Mouse (Mus musculus) brain, embryonic 14.5 days (tissue): ENCODE measurements around the gene Plxna4. TPM values are rescaled to one million over a fixed set of nuclear protein-coding genes. Genes with fewer than 3 reads are reported as not detected.

Experiments
- DNase-seq: peaks from one replicate; pipeline ENCODE4 v3.0.0-alpha.2; 2011; ENCODE audit warnings: low read depth
- CTCF ChIP-seq: fragments of 200-500 bp; IDR thresholded peaks from 2 replicates; pipeline ENCODE4 v1.5.1; 2012; ENCODE audit warnings: inconsistent platforms, mild to moderate bottlenecking, moderate library complexity, borderline replicate concordance; ENCODE audit not compliant: insufficient read depth, insufficient read length; ENCODE audit errors: extremely low read depth
- POLR2A ChIP-seq: fragments of 200-500 bp; IDR thresholded peaks from 2 replicates; pipeline ENCODE4 v1.6.1; 2012; ENCODE audit warnings: mild to moderate bottlenecking, inconsistent platforms, borderline replicate concordance; ENCODE audit not compliant: poor library complexity, insufficient read depth, insufficient read length, severe bottlenecking; ENCODE audit errors: extremely low read depth
- polyA plus RNA-seq: library from polyadenylated mRNA; depleted of rRNA; stranded (reverse); fragments of >200 nt; gene quantifications from 2 replicates; pipeline ENCODE4 v1.2.3, GENCODE M21; 2012

Gene Plxna4
- polyA plus RNA-seq, 1 experiment: 24.6 TPM

- DNase-seq: no peak
- TF ChIP-seq POLR2A (no peak), CTCF (no peak)
Measured at GRCm38 (mm10) chr6:32540155-32540554, 47.8 kb downstream of the Plxna4 start.

DNA sequence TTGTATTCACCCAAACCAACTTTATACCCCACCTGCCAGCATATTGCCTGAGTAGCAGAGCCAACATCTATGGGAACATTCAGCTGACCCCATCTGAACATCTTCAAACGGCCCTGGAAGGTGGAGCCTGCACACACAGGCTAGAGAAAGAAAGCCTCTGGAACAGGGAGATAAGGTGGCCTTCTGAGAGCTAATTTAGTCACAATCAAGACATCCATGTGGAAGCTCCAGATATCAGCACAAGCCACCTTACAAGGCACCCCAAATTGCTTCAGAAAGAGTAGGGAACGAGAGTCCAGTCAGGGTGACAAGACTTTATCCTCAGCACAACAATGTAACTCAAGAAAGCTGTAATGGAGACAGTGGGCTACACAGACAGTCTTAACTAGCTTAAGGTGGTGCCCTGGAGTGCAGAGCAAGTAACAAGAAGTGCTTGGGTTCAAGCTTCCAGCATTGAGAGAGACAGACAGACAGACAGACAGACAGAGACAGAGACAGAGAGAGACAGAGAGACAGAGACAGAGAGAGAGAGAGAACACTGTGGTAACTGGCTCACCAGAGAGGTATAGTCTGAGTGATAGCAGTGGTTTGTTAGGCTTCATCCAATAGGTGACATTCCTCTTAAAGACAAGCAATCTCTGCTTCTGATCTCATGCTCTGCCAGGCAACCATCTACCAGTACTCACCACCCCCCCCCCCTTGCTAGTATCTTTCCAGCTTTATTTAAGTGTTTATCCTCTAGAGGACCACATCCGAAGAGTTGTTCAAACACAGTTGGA is 53.8 kb downstream of the Plxna4 start:
- TF ChIP-seq CTCF (no peak), POLR2A (no peak)
- DNase-seq: no peak

- no peak for TF ChIP-seq POLR2A
- no peak for TF ChIP-seq CTCF
- DNase-seq: no peak
Measured at GRCm38 (mm10) chr6:32528081-32528570, 59.9 kb downstream of the Plxna4 start.

DNA sequence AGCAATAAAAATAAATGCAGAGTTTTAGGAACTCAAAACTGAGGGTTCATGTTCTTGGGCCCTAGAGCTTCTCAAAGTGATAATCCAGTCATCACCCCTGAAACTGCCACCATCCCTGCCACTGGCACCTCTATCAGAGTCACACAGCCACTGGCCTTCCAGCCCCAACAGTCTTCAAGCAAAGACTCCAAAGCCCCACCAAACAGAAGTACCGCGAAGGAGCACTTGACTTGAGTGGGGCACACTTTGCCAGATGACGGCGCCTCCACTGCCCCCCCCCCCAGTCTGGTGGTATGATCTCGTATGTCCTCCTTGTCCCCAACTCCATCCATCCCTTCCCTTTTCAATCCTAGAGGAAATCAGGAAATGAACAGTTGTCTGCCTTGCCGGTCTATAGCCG is 60.5 kb downstream of the Plxna4 start:
- peak; percentile 11 for DNase-seq
- TF ChIP-seq POLR2A (no peak), CTCF (no peak)

GRCm38 (mm10) chr6:32526762-32527161 is 61.2 kb downstream of the Plxna4 start:
- no peak for DNase-seq
- TF ChIP-seq POLR2A (no peak), CTCF (no peak)

DNA sequence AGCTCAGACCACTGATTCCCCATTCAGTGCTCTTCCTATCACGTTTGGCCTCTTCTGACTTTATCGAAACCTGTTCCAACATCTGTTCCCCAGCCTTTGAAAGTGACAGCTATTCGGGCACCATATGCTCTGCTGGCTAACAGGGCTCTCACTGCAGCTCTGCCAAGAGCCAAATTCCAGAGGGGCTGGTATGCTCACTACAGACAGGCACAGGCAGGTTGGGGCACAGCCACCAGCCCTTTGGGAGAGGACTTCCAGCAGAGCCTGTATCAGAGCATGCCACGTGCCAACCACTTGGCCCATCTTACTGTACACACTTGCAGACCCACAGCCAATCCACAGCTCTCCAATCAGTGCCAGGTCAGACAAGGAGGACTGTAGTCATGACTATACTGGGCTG is 67.9 kb downstream of the Plxna4 start:
- TF ChIP-seq POLR2A: no peak
- no peak for TF ChIP-seq CTCF
- peak; percentile 79 for DNase-seq

DNA sequence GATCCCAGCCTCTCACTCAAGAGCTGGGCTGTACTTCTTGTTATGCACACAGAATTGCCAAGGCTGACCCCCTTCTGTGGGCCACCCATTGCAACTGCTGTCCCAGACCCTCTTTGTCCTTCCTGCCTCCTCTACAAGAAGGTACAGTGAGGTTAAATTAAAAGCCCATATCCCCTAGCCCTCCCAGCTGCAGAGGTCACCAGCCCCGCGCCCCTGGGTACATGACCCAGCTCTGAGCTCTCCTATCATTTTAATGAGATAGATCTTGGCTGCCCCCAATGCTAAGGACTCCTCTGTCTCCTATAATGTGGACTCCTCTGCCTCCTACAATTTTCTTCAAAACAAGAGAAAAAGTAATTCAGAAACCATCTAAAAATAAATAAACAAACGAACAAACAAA is 69.4 kb downstream of the Plxna4 start:
- no peak for TF ChIP-seq POLR2A
- no peak for TF ChIP-seq CTCF
- DNase-seq: no peak

DNA sequence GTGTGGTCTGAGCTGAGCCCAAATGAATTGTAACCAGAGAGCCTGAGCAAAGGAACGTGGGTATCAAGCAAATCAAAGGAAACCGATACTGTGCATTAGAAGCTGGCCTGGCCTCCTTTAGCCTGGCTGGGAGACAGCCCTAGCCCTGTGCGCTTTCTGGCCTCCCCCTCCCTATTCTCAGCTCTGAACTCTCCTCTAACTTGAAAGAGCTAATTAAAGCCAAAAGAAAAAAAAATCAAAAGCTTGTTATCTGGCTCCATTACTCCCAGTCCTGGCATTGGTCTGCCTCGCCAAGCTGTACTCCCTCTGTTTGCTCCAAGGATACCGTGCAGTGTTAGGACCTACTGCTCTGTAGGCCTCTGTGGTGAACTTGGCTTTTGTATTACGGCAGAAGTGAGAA is 73.9 kb downstream of the Plxna4 start:
- no peak for TF ChIP-seq POLR2A
- DNase-seq: peak; percentile 68

DNA sequence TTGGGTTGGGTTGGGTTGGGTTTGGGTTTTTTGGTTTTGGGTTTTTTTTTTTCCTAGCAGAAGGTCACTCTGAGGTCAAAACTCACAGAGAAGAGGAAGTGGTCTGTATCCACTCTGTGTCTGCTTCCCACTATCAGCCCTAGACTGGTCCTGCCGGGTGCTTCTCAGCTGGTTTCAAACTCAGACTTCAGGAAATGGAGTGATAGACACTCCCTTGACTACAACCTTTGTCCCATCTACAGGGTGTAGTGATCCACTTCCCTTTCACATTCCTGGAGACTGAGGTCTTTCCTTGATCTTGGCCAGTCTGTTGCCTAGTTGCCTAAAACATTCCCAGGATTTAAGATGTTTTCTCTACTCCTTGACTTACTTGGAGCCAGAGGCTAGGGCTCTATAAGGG is 76.0 kb downstream of the Plxna4 start:
- DNase-seq: no peak
- TF ChIP-seq CTCF: no peak
- no peak for TF ChIP-seq POLR2A

DNA sequence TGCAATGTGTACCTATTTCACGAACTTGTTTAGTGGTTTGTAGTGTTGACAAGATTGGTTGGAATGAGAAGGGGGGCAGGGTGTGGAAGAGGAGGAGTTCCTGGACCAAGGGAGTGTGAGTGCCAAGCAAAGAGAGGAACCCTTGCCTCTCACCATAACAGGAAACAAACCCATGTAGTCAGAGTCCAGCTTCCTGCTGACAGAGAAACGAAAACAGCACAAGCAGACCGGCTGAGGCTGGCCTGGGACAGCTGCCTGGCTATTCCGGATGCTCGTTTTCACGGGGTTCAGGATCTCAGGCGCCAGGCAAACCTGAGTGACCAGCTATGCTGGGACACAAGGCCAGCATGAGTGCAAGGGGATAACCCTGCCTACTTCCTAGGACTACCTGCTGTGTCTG is 77.1 kb downstream of the Plxna4 start:
- no peak for TF ChIP-seq POLR2A
- no peak for TF ChIP-seq CTCF
- peak; percentile 19 for DNase-seq

DNA sequence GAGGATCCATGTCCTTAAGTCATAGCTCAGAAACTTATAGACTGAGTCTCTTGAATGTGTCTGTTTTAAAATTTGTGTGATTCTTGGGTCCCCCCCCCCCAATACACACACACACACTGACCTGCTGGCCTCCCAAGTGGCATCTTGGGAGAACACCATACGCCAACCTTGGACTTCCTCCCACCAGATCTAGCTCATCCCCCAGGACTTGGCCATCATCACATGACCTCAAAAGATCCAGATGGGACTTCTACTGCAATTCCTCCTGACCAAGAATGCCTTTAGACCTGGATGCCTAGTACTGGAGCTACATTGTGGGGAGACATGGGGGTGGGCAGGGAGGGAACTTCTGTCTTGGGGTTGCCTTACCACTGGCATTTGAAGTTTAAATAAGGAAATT is 77.5 kb downstream of the Plxna4 start:
- no peak for TF ChIP-seq POLR2A
- no peak for TF ChIP-seq CTCF
- no peak for DNase-seq

DNA sequence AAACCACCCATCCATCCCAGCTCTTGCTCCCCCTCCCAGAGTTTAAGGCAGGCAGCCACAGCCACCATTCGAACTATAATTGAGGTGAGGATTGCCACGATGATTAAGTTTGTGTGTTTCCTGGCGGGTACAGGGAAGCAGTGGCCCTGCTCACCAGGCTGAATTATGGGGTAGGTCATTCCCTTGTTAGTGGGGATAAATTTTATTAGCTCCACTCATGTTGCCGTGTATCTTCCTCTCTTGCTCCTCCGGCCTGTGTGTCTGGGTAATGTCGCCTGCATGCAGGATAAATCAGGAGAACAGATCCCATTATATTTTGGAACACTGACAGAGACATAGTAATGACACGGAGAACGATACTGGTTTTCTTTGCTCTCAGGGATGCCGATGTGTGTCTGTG is 78.9 kb downstream of the Plxna4 start:
- DNase-seq: peak; percentile 13
- TF ChIP-seq POLR2A (no peak), CTCF (no peak)
